Mouse (Mus musculus) left cerebral cortex, adult 18-20 months (tissue): ENCODE measurements around the gene Twist1. TPM values are rescaled to one million over a fixed set of nuclear protein-coding genes. Genes with fewer than 3 reads are reported as not detected.

Experiments used
- DNase-seq, 2 experiments: peaks; one replicate each; pipeline ENCODE4 v3.0.0; 2021 to 2022; ENCODE audit warnings: low spot score in 2 of 2, mixed read lengths in 1 of 2
- total RNA-seq, 2 experiments: library from RNA; stranded (reverse); gene quantifications; 2 replicates each; pipeline ENCODE4 v1.2.3; 2021

Gene Twist1
- total RNA-seq, 2 experiments from 2014 or later = 1.0 to 1.5 TPM

DNA sequence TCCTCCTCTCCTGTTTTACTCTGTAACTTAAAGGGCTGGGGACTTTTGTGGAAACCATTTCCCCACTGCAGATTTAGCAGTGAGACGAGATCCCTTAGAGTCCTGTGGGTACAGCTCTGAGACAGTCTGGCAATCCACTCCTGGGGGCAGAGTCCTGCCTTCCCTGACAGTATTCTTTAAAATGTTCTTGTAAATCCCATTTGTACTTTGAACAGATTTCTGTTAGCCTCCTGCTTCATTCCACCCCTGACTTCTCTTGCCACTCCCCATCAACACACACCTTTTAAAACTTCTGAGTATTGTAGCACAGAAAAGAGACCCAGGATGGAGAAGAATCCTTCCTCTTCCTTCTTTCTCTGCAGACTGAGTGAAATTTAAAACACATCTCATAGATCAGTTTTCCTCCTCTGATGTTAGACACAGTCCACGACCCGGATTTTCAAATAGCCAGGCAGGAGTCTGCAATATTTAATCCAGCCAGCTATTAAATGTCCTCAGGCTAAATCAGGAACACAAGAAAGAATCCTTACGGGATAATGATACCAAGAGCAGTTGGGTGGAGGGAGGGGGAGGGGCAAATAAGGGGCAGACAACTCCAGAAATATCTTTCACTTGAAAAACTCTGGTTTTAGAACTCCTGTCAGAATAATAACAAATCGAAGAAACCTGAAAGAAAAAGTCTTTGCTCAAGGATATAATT lies 8.3 kb downstream of the Twist1 start:
- DNase-seq = no peak

- DNase-seq = peak in 1 of 2 experiments; percentile 6
These were observed 9.3 kb downstream of the Twist1 start for GRCm38 (mm10) chr12:33966490-33967415.

GRCm38 (mm10) chr12:33967514-33967913 lies 10.0 kb downstream of the Twist1 start:
- peak in 1 of 2 experiments; percentile 4 for DNase-seq

DNA sequence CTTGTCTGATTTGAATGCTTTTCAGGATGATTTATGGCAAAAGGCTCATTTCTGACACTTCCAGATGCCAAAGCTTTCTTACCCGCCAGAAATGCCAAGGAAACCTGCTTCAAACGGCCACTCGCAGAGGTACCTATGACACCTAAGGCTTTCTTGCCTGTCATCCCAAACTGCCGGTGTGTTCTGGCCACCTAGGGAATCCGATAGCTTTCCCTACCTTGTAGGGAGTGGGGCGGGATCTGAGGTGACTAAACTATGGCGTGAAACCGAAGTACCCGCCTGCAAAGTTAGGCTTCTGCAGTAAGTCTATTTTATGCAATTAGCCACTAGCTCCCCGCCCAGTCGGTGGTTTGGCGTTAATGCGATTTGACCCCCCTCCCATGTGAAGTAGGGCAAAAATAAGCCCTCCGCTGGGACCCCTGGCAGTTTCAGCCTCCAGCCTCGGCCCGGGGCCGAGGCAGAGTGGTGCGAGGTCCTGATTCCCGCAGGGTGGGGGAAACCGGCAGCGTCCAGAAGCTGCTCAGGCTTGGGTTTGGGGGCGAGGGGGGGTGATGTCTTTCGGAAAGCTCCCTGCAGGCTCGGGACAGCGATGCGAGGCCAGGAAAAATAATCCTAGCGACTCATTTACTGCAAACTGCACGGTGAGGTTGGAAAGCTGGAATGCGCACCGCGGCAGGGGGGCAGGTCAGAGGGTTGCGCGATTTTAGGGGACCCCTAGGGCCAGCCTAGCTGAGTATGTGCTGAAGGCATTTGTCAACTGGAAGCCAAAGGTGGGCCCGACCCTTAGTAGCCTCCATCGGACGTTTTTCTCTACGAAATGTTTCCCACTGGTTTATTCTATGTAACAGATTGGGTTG lies 10.8 kb downstream of the Twist1 start:
- no peak for DNase-seq

GRCm38 (mm10) chr12:33968898-33969178 lies 11.4 kb downstream of the Twist1 start:
- no peak for DNase-seq

DNA sequence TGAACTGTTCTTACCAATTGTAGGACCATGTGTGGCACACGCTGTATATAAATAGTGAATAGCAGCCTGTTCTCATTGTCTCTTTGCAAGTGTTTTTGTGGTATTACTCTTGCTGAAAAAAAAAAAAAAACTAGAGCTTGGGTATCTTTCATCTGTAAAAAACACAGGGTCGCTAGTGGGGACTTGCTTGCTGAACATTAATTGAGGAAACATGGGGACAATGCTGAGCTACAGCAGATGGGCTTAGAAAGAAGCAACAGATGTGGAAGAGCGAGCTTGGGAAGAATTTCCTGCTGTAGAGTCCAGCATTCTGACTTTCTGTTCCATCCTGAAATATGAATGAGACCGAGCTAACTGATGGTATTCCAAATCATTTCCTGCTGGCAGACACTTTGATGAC lies 22.7 kb downstream of the Twist1 start:
- no peak for DNase-seq

DNA sequence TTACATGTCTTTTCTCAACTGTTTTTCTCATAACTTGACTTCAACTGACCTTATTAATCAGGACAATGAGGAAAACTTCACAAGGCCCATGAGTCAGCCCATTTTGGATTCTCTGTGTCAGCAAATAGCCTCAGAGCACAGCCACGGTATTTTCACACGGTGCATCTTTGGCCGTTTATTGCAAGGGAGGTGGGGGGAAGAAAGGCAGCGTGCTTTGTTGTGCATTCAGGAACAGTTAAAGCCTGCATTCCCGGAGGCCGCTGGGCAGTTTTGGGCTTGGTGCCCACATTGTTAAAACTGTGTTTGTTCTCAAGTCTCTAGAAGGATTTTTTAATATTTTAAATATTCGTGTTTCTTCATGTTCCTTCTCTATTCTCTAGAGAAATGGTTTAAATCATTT lies 24.0 kb downstream of the Twist1 start:
- DNase-seq = no peak

- no peak for DNase-seq
These were observed 35.7 kb downstream of the Twist1 start for GRCm38 (mm10) chr12:33993127-33993526.

Other genes with a start within 250 kb of the Twist1 start
- gene Ferd3l, start 29.2 kb upstream of the Twist1 start, total RNA-seq = not detected